Mouse (Mus musculus) erythroid progenitor cell, adult 5-6 weeks (primary cell): ENCODE data around the gene Gpr135. TPM values are rescaled to one million over a fixed set of nuclear protein-coding genes. Genes with fewer than 3 reads are reported as not detected.
"Not testable (repeated sequence)": the region's sequence is repeated elsewhere in the genome, so short reads cannot be mapped to it uniquely, and the experiment has no call there.

Experiments
- ATAC-seq: replicated peaks from 2 replicates; pipeline ENCODE4 v1.8.0; 2016; ENCODE audit warnings: moderate number of reproducible peaks, mild to moderate bottlenecking, moderate TSS enrichment, inconsistent platforms; ENCODE audit not compliant: poor library complexity, low FRiP score, severe bottlenecking
- total RNA-seq, 2 experiments: library from RNA; stranded (forward) in 1 of 2; stranded (reverse) in 1 of 2; fragments of 150-400 nt in 1 of 2; fragments of 186-747, 209-891 nt in 1 of 2; gene quantifications; 2 replicates each; pipeline versions ENCODE4 v1.2.3 to v1.2.4; 2015 to 2017; ENCODE audit warnings: low replicate concordance in 2 of 2

Gpr135 gene
- total RNA-seq, 2 experiments from 2014 or later = not detected

GRCm38 (mm10) chr12:72057780-72058179, 13.1 kb downstream of the Gpr135 start:
- ATAC-seq = no peak

GRCm38 (mm10) chr12:72053851-72054250, 17.1 kb downstream of the Gpr135 start:
- no peak for ATAC-seq

- no peak for ATAC-seq
Observed at GRCm38 (mm10) chr12:72053303-72053702, 17.6 kb downstream of the Gpr135 start.

GRCm38 (mm10) chr12:72052571-72052970, 18.4 kb downstream of the Gpr135 start:
- no peak for ATAC-seq

GRCm38 (mm10) chr12:72050821-72051220, 20.1 kb downstream of the Gpr135 start:
- no peak for ATAC-seq

GRCm38 (mm10) chr12:72050156-72050555, 20.8 kb downstream of the Gpr135 start:
- ATAC-seq = not testable (repeated sequence)

GRCm38 (mm10) chr12:72047513-72047912, 23.4 kb downstream of the Gpr135 start:
- no peak for ATAC-seq

GRCm38 (mm10) chr12:72041238-72041637, 29.7 kb downstream of the Gpr135 start:
- no peak for ATAC-seq

- no peak for ATAC-seq
Observed at GRCm38 (mm10) chr12:72039501-72039900, 31.4 kb downstream of the Gpr135 start.

- ATAC-seq = no peak
Observed at GRCm38 (mm10) chr12:72038866-72039265, 32.1 kb downstream of the Gpr135 start.

GRCm38 (mm10) chr12:72037049-72037448, 33.9 kb downstream of the Gpr135 start:
- ATAC-seq = no peak

GRCm38 (mm10) chr12:72036097-72036661, 34.7 kb downstream of the Gpr135 start:
- ATAC-seq = no peak

- no peak for ATAC-seq
Observed at GRCm38 (mm10) chr12:72031794-72032193, 39.1 kb downstream of the Gpr135 start.

GRCm38 (mm10) chr12:72031171-72031570, 39.8 kb downstream of the Gpr135 start:
- ATAC-seq = no peak

- ATAC-seq = no peak
Observed at GRCm38 (mm10) chr12:72025275-72025795, 45.6 kb downstream of the Gpr135 start.

GRCm38 (mm10) chr12:72023572-72023971, 47.4 kb downstream of the Gpr135 start:
- no peak for ATAC-seq

- ATAC-seq = no peak
Observed at GRCm38 (mm10) chr12:72022790-72023189, 48.1 kb downstream of the Gpr135 start.

GRCm38 (mm10) chr12:72021543-72021942, 49.4 kb downstream of the Gpr135 start:
- no peak for ATAC-seq

- no peak for ATAC-seq
Observed at GRCm38 (mm10) chr12:72020285-72020684, 50.6 kb downstream of the Gpr135 start.
